Mouse (Mus musculus) thymus, adult 2 months (tissue): Measurements from ENCODE around the gene 4930539E08Rik. TPM values are rescaled to one million over a fixed set of nuclear protein-coding genes. Genes with fewer than 3 reads are reported as not detected.

Experiments used
- DNase-seq: peaks from one replicate; pipeline ENCODE4 v3.0.0; 2021
- H3K27ac ChIP-seq: fragments of 200-500 bp; 2 replicates; pipeline ENCODE4 v1.5.1; 2012; ENCODE audit warnings: low read length, control low read depth; ENCODE audit not compliant: control insufficient read depth, insufficient read depth
- H3K27me3 ChIP-seq: fragments of 200-500 bp; 2 replicates; pipeline ENCODE4 v1.6.1; 2012; ENCODE audit warnings: mild to moderate bottlenecking, low read length, moderate library complexity, mixed read lengths; ENCODE audit not compliant: control insufficient read depth, insufficient read depth
- H3K36me3 ChIP-seq: fragments of 200-500 bp; 2 replicates; pipeline ENCODE4 v1.6.1; 2012; ENCODE audit warnings: mild to moderate bottlenecking, low read length, moderate library complexity; ENCODE audit not compliant: control insufficient read depth, insufficient read depth
- H3K4me1 ChIP-seq: fragments of 200-500 bp; replicated peaks from 2 replicates; pipeline ENCODE4 v1.6.1; 2012; ENCODE audit warnings: low read length; ENCODE audit not compliant: control insufficient read depth, insufficient read depth
- H3K4me3 ChIP-seq: fragments of 200-500 bp; 2 replicates; pipeline ENCODE4 v1.5.1; 2012; ENCODE audit warnings: mild to moderate bottlenecking, low read length, control low read depth, moderate library complexity; ENCODE audit not compliant: control insufficient read depth, insufficient read depth
- CTCF ChIP-seq: fragments of 200-500 bp; IDR thresholded peaks from 2 replicates; pipeline ENCODE4 v1.5.1; 2012; ENCODE audit warnings: mild to moderate bottlenecking, control low read depth, low read length, moderate library complexity, borderline replicate concordance; ENCODE audit not compliant: control insufficient read depth, poor library complexity, insufficient read depth; ENCODE audit errors: extremely low read depth
- POLR2A ChIP-seq: fragments of 200-500 bp; IDR thresholded peaks from 2 replicates; pipeline ENCODE4 v1.6.1; 2012; ENCODE audit warnings: mild to moderate bottlenecking, low read length, control low read depth, moderate library complexity; ENCODE audit not compliant: control insufficient read depth, poor library complexity, insufficient read depth; ENCODE audit errors: extremely low read depth
- WGBS: fragments of 180-500 bp; shearing (Covaris S2); methylation state at CpG from one replicate; pipeline ENCODE4 v1.1.7; 2018; 5-methylcytosine and 5-hydroxymethylcytosine counted together
- polyA plus RNA-seq: library from polyadenylated mRNA; depleted of rRNA; stranded (reverse); fragments of >200 nt; gene quantifications from 2 replicates; pipeline ENCODE4 v1.2.3, GENCODE M21; 2012

The 4930539E08Rik gene
- polyA plus RNA-seq, 1 experiment = 6.8 TPM

GRCm38 (mm10) chr17:28899427-28899826 lies 15.7 kb downstream of the 4930539E08Rik start:
- Histone ChIP-seq H3K4me1 (peaks cover 1% of the 10 kb centered on the region), H3K27me3 (no peaks in the 10 kb centered on the region), H3K36me3 (no peaks in the 10 kb centered on the region), H3K4me3 (peak overlapping the region; percentile 46), H3K27ac (no peak overlapping the region)
- no peak for DNase-seq
- WGBS = 83% methylated on average over 19 of the region's 19 CpGs
- no peak for TF ChIP-seq POLR2A
- no peak for TF ChIP-seq CTCF

GRCm38 (mm10) chr17:28898249-28898648 lies 16.9 kb downstream of the 4930539E08Rik start:
- Histone ChIP-seq H3K4me1 (peaks cover 2% of the 10 kb centered on the region), H3K4me3 (no peak overlapping the region), H3K27ac (no peak overlapping the region), H3K27me3 (no peaks in the 10 kb centered on the region), H3K36me3 (no peaks in the 10 kb centered on the region)
- no peak for DNase-seq
- TF ChIP-seq CTCF = no peak
- TF ChIP-seq POLR2A = no peak
- WGBS = 98% methylated on average over 5 of the region's 5 CpGs

DNA sequence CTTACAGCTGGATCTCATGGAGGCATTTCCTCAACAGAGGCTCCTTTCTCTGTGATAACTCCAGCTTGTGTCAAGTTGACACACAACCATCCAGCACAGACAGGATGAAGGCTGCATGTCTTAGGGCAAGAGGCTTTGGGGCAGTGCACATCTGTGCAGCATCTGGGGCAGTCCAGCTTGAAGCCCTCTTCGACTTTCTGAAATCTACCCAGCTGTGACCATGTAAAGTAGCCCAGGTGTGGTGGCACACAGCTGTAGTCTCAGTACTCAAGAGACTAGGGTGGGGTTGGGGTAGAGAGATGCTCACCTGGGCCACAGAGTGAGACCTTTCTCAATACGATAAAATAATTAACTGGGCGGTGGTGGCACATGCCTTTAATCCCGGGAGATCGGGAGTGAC lies 17.3 kb downstream of the 4930539E08Rik start:
- 92% methylated on average over 5 of the region's 5 CpGs for WGBS
- no peak for DNase-seq
- no peak overlapping the region for H3K27ac ChIP-seq
- no peak for TF ChIP-seq CTCF
- no peak for TF ChIP-seq POLR2A
- no peaks in the 10 kb centered on the region for H3K27me3 ChIP-seq
- no peak overlapping the region for H3K4me3 ChIP-seq
- H3K36me3 ChIP-seq = no peaks in the 10 kb centered on the region
- peaks cover 2% of the 10 kb centered on the region for H3K4me1 ChIP-seq

- H3K4me1 ChIP-seq = peaks cover 2% of the 10 kb centered on the region
- TF ChIP-seq POLR2A (no peak), CTCF (no peak)
- no peak overlapping the region for H3K27ac ChIP-seq
- H3K4me3 ChIP-seq = no peak overlapping the region
- WGBS = 98% methylated on average over 11 of the region's 11 CpGs
- no peaks in the 10 kb centered on the region for H3K27me3 ChIP-seq
- H3K36me3 ChIP-seq = no peaks in the 10 kb centered on the region
- DNase-seq = no peak
Measured at GRCm38 (mm10) chr17:28896095-28896780, 18.9 kb downstream of the 4930539E08Rik start.

- H3K27me3 ChIP-seq = no peaks in the 10 kb centered on the region
- 97% methylated on average over 21 of the region's 21 CpGs for WGBS
Measured at GRCm38 (mm10) chr17:28895217-28895875, 19.8 kb downstream of the 4930539E08Rik start.

DNA sequence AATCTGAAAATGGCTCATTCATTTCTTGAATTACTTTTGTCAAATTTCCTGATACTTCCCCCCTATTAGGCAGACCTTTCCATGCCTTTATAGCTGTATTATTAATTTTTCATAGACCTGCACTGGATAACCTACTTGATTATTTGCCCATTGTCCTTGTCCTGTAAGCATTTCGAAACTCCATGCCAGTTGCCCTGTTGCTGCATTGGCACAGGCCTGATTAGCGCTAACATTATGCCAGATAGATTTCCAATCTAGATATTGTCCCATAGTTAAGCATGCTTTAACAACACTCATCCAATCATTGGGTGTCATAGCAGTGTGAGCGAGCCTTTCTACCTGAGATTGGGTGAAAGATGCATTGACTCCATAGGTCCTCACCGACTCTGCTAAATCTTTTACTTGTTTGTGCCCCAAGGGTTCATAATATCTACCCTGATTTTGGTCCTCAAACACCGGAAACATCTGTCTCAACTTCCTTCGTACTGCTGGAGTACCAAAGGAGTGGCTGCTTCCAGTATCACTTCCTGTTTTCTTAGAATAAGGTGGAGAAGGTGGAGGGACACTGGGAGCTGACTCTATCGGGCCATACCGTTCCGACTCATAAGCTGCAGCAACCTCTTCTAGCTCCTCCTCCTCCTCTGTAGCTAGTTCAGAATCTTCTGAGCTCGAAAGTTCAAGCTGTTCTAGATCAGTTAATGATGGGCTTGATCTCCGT lies 20.9 kb downstream of the 4930539E08Rik start:
- Histone ChIP-seq H3K4me3 (no peak overlapping the region), H3K27ac (no peak overlapping the region), H3K4me1 (peaks cover 2% of the 10 kb centered on the region), H3K27me3 (no peaks in the 10 kb centered on the region), H3K36me3 (no peaks in the 10 kb centered on the region)
- no peak for DNase-seq
- no peak for TF ChIP-seq POLR2A
- TF ChIP-seq CTCF = no peak
- WGBS = 30% methylated on average over 11 of the region's 11 CpGs

More at GRCm38 (mm10) chr17:28895217-28895875, 19.8 kb downstream of the 4930539E08Rik start:
- no peak for DNase-seq
- no peak overlapping the region for H3K4me3 ChIP-seq
- no peak overlapping the region for H3K27ac ChIP-seq
- TF ChIP-seq CTCF = no peak
- TF ChIP-seq POLR2A = no peak
- no peaks in the 10 kb centered on the region for H3K36me3 ChIP-seq
- H3K4me1 ChIP-seq = peaks cover 2% of the 10 kb centered on the region
